Mouse (Mus musculus): ENCODE measurements around the gene Gm9918.
"Not testable (repeated sequence)": the region's sequence is repeated elsewhere in the genome, so short reads cannot be mapped to it uniquely, and the experiment has no call there.

The Gm9918 gene

DNA sequence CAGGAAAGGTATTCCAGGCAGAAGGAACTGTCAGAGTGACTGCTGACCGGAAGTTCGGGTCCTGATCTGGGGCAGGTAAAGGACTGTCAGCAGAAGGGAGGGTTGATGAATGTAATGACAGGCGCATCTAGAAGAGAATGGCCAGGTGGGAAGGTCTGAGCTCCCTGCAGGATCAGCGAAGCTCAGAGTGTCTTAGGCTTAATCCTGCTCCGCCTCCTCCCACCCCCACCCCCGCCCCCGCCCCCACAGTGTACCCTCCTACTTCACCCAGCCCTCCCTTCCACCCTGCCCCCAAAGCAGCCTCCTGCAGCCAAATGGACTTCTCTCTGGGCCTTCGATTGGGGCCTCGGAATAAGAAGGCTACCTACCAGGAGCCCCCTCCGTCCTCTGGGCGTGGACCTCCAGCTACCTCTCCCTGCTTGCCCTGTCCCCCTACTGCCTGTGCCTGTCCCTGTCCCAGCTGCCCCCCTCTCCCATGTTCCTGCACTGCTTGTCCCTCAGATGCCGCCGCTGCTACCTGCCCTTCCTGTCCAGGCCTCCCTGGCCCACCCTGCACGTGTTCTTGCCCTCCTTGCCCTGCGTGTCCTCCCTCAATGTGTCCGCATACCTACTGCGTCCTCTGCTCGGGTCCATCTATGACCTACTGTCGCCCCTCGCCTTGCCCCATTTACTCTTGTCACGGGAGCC is at the start of gene Gm9918:
Gm9918 (plus strand) TSS at position 290 of the 687 bp plus-strand sequence.
- in situ Hi-C loops (cut with MboI; ENCODE audit: low sequenced_read_pairs): no loop called here

DNA sequence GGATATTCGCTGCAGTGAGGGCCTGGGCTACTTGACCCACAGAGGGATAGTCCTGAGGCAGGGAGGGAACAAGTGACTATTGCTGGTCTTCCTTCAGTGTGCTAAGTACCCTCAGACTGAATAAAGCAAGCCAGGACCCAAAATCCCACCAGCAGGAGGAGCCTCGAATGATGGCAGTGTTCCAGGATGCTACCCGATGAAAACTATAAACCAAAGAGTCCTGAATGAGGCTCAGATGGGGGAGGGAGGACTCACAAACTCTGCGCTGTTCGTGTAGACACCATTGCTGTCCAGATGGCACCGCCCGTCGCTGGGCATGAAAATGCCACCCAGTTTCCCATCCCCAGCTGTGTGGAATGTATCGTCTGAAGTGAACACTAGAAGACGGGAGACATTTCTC is 48.0 kb upstream of the Gm9918 start:
- in situ Hi-C loops (cut with MboI; ENCODE audit: low sequenced_read_pairs): no loop called here

DNA sequence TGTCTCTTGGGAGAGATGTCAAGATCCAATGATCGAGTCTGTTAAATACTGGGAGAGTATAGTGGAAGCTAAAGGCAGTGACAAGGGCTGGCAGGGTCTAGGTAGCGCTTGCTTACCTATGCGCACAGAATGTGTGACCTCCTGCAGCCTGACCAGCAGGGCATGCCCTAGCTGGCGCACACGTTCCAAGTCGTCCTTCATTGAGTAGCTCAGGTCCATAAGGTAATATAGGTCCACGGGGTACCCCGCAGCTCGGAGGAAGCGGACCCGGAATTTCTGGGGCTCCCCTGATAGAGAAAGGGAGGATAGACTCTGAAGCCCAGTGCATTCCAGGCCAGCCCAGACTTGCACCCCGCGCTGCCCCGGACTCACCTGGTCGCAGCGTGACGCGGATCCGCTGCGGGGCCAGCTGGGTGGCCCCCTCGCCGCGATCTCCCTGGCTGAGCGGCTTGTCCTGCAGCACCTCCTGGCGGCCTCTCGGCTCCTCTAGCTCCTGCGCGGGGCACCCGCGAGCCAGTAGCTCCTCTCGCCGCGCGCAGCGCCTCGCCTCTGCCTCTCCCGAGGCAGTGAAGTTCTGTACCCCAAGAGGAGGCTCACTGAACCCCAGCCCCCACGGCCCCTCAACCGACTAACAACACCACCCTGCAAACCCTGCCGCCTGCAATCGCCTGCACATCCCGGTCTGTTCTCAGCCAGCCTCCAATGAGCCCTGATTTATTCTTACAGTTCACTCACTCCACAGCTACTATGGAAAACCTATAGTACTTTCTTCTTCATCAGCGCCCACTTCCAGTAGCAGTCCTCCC is 46.0 kb upstream of the Gm9918 start:
- in situ Hi-C loops (cut with MboI; ENCODE audit: low sequenced_read_pairs): no loop called here

DNA sequence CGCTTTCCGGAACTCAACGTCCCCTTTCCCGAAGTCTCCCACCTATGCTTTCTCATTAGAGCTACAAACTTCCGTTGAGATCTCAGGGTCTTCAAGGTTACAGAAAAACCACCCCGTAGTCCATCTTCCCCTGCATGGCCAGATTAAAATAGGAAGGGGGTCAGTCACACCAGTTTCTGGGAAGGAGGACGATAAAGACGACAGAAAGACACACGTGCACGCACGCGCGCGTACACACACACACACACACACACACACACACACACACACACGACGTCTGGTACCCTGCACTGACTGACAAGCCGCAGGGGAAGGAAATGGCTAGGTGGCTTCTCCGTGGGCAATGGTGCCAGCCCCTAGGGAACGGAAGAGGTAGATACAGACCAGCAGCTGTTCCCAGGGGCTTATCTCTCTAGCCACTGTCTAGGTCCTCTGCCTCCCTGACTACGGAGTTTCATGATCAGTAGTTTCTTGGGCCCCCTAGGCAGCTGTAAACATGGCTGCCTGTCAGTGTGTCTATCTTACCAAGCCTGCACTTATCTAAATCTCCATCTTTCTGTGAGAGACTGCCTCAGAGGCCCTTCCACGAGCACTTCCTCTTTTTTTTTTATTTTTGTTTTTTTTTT is 45.3 kb upstream of the Gm9918 start:
- in situ Hi-C loops (cut with MboI; ENCODE audit: low sequenced_read_pairs): no loop called here

DNA sequence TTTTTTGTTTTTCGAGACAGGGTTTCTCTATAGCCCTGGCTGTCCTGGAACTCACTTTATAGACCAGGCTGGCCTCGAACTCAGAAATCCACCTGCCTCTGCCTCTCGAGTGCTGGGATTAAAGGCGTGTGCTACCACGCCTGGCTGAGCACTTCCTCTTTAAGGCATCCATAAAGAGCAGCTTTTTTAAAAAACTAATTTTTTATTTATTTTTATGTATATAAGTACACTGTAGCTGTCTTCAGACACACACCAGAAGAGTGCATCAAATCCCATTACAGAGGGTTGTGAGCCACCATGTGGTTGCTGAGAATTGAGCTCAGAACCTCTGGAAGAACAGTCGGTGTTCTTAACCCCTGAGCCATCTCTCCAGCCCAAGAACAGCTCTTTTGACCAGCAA is 44.7 kb upstream of the Gm9918 start:
- in situ Hi-C loops (cut with MboI; ENCODE audit: low sequenced_read_pairs): not testable (repeated sequence)

DNA sequence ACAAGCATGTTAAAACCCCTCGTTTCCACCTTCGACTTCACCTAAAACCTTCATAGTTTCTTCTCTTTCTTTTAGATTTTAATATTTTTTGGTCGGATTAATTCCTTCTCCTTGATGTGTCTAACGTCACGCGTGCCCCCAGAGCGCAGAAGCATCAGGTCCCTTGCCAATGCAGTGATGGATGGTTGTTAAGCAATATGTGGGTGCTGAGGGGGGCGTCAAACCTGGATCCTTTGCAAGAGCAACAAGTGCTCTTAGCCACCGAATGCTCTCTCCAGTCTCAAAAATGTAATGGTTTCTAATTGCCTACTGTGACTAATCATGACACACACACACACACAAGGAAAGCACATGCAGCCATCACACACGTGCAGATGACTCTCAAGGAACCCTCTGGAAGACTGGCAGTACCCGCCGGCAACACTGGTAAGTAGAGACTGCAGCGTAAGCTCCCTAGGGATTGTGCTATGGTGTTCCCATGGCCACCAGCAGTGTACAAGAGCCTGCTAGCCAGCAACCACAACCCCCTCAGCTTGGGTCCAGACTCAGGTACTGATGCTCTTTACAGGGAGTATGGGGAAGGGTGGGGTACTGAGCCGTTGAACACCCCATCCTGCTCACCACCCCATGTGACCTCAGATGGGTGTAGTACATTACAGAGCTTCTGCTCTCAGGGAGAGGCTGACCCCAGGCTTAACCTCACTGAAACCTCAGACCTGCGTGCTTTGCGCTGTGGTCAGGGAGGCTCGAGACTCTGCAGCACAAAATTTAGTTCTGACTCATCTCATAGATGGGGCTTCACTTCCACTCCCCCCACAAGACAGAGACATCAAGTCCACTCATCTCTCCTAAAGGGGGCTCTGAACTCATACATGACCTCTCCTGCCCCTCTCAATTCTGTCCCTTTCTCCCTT is 39.7 kb upstream of the Gm9918 start:
- in situ Hi-C loops (cut with MboI; ENCODE audit: low sequenced_read_pairs): no loop called here

DNA sequence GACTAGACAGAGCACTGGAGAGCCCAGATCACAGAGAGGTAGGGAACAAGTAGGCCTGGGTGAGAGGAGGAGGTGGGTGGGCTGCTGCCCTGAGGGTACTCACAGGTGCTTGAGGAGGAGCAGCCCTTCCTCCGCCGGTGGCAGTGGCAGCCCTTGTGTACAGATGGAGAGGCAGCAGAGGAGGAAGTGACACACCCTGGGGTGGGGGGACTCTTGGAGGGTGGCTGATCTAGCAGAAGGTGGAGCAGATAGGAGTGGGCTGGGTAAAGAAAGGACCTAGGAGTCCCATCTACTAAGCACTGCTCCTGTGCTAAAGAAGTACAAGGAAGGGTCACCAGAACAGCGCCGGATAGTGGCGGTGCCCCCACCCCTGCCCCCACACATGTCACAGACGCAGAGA is 38.6 kb upstream of the Gm9918 start, which contains the start of gene Itgb7:
Itgb7 (minus strand) TSS at position 197 of the 400 bp plus-strand sequence.
- in situ Hi-C loops (cut with MboI; ENCODE audit: low sequenced_read_pairs): no loop called here

DNA sequence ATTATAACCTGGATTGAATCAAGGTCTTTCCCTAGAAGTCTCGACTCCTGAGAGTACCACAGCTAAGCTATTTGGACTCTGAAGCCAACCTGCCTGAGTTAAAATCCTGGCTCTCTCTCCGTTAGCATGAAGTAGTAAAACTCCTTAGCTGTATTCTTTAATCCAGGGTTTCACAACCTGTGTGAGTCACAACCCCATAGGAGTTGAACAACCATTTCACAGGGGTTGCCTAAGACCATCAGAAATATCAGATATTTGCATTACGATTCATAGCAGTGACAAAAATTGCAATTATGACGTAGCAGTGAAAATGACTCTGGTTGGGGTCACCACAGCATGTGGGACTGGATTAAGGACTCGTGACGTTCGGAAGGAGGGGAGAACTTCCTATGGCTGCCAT is 37.6 kb upstream of the Gm9918 start:
- in situ Hi-C loops (cut with MboI; ENCODE audit: low sequenced_read_pairs): no loop called here

DNA sequence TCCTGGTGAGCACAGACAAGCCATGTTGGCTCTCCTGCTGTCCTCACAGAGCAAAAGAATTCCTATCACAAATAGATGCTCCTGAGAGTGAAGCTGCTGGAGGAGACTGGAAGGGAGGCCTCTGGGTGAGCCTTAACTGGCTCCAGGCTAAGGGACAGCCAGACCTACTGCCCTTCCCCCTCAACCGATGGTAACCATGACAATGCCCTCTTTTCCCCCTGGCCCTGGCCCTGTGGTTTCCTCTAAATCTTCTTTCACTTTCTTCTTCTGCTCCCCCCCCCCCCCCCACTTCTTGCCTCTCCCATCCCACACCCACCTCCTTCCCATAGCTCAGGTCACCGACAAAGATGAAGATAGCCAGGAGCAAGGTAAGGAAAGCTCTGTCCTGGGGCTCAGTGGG is 36.5 kb upstream of the Gm9918 start:
- in situ Hi-C loops (cut with MboI; ENCODE audit: low sequenced_read_pairs): no loop called here

DNA sequence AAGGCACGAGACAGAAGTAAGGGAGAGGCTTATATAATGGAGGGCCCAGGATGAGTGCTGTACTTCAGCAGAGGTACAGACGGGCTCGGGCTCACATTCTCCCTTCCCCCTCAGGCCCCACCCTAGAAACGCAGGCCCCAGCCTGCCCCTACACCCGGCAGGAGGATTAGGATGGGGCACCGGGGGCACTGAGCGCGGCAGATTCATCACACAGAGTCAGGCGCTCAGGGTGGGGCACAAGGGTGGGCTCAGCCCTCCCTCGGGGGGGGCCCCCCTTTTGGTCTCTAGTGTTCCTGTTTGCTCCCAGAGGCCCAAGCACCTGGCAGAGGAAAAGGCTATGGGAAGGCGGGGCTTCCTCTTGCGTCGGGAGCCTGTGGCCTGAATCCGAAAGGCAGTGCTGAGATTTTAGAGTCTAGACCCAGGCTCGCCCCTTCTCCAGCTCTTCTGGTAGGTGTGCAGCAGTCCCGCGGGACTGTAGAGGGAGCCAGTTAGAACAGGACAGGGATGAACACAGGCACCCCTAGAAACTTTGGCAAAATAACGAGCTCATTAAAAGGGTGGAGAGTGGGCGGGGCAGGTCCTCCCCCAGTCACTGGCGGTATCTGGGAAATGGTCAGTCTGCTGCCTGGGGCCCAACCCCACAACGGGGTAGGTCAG is 34.9 kb upstream of the Gm9918 start:
- in situ Hi-C loops (cut with MboI; ENCODE audit: low sequenced_read_pairs): no loop called here

DNA sequence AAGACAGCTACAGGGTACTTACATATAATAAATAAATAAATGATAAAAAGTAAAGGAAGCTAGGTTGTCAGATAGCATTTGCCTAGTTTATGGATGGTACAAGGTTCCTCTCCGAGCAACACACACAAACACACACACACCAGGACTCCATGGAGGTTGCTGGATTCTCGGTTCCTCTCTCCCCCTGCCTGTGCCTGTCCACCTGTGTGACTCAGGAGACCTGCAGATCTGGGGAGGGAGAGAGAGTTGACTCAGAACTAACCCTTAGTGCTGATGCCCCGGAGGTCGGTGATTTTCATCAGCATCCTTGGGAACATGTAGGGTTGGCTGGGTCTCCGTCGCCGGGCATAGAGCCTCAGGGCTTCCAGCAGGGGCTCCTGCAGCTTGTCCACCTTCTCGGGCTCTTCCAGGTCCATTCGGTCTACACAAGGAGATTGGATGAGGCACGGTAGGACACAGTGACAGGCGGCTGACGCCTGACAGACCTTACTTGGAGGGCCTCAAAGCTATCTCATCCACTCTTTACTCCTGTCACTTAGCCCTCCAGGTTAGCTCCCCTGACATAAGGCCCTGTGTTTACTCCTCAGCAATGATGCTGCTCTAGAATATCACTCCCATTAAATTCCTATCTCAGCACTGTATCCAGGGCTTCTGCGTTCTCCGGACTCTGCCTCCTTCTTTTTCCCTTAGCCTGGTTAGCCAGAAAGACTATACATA is 31.7 kb upstream of the Gm9918 start:
- in situ Hi-C loops (cut with MboI; ENCODE audit: low sequenced_read_pairs): no loop called here

DNA sequence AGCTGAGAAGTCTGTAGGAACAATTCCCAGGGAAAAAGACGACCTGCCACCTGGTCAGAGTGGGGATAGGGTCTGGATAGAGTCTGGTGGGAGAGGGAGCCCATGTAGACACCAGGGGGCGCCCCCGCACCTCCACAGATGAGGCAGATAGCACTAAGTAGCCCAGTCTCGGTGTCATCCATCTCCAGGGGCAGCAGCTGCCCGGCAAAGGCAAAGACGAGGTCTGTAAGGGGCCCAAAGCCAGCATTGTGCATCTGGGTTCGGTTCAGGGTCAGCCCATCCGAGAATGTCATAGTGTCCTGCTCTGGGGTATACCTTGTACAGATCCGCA is 31.1 kb upstream of the Gm9918 start:
- in situ Hi-C loops (cut with MboI; ENCODE audit: low sequenced_read_pairs): no loop called here

DNA sequence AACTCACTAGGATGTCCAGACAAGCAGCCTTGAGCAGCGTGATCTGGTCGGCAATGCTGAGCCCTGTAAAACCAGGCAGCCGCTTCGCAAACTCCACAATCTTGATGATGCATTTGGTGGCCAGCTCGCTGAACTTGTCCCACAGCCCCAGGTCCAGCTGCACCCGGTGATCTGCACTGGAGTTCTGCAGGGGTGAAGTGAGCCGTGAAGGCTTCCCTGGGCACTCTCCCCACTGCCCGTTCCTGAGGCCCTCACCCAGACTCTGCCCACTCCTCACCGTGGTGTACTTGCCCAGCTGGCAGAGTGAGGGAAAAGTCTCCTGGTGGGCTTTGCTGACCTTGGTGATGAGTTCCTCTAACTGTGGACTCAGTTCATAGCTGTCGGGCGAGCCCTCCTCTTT is 30.5 kb upstream of the Gm9918 start:
- in situ Hi-C loops (cut with MboI; ENCODE audit: low sequenced_read_pairs): no loop called here

DNA sequence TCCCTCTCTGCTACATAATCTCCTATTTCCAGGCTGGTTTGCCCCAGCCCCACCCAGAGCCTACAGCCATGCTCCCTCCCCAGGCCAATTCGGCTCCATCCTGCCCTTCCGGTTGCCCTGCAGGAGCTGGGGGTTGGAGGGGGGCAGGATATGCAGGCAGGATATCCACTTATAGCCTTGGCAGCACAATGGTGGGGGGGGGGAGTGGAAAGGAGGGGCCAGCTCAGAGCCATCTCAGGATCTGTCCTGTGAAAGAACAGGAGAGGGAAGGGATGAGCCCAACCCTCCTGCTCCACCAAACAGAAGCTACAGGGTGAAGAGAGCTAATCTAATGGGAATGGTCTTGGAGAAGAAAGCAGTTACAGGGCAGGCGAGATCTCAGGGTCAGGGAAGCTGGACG is 29.8 kb upstream of the Gm9918 start:
- in situ Hi-C loops (cut with MboI; ENCODE audit: low sequenced_read_pairs): no loop called here

DNA sequence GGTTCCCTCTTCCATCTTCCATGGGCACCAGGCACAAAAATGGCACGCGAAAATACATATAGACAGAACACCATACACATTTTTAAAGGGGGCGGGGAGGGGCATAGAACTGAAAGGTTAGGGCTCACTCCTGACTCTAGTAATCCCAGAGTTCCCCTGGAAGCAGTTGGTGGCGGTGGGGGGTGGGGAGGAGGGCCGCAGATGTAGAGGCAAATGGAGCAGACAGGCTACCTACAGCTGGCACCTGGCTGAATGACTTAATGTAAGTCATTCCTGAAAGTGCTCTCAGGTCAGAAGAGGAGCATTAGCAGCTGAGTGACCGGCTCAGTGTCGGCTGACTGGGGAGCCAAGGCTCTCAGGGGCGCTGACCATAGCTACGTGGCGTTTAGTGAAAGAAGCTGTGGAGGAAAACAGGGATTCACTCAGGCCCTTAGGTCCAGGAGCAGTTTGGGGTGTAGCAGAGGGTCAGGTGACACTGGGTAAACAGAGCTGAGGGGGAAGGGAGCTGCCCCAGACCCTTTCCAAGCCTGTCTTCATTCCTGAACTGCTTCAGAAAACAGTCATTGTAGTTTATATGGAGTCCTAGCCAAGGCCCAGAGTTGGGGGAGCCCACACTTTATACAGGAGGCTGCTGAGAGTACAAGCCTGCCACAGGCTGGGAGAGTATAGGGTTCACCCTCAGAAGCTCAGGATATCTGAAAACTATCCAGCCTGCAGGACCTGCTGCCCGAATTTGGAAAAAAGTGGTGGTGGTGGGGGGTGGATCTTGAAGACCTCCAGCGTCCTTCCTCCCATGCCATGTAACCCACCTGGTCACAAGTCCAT is 27.7 kb upstream of the Gm9918 start:
- in situ Hi-C loops (cut with MboI; ENCODE audit: low sequenced_read_pairs): no loop called here

DNA sequence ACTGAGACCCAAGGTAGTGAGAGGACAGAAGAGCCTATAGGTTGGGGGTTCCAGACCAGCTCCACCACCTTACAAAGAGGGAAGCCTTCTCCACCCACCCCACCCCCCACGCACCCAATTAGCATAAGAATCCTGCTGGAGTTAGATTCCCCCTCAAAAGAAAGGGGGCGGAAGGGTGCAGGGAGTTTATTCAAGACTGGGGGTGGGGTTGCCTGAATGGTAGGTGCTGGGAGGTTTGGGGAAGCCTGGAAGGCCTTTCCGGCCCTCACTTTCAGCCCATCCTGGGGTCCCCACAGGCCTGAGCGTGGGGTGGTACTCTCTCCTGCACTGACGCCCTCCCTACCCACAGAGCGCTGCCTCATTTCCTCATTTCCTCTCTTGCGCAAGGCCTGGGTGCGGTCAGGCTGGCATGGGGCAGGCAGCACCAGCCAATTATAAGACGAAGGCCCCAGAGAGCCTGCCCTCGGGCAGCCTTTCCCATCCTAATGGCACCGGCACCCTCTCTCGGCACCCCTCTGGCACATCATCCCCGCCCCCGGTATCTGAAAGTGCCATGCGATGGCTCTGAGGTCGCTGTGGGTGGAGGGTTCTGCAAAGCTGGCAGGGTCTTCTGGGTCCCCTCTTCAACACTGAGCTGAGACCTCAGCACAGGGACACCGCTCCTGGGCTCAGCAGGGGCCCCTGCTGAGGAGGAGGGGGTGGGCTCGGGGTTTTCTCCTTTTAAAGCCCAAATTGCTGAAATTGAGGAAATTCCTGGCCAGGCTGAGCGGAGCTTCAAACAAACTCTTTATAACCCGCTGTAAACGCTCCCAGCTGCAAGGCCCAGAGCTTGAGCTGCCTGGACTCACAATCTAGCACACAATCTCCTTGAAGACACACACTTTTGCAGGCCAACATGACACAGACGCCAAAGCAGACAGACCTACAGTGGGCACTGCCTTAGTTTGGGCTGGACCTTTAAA is 26.9 kb upstream of the Gm9918 start:
- in situ Hi-C loops (cut with MboI; ENCODE audit: low sequenced_read_pairs): no loop called here

DNA sequence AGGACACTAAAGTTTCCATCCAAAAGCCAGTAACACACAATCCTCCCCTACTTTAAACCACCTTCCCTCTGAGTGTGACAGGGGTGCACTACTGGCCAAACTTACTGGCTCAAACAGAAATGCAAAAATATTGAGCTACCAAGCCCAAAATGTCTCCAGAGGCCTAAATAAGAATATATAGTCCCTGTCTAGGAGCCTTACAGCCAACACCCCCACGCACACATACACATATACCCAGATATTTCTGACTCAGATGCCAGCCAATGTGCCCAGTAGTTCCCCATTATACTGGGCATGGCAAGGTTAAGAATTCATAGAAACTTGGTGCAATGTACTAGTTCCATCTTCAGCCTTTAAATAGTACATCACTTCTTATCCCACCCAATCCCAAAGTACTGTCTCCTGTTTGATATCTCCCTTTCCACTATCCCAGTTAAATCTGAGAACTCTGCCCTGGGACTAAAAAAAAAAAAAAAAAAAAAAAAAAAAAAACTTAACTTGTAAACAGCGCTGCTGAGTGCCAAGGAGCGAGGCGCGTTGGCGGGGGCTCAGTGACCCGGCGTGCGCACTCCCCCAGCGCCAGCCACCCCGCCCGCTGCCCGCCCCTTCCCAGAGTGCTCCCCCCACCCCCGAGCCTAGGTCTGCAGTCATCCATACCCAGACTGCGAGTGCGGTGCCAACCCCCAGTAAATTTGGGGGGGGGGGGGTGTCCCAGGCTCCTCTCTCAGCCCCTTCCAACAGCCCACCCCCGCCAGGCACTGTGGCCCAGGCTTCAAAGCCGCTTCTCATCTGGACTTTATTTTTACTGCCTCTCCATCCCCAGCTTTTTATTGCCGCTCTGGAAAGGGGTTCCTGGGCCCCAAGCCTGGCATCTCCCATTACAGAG is 25.8 kb upstream of the Gm9918 start:
- in situ Hi-C loops (cut with MboI; ENCODE audit: low sequenced_read_pairs): no loop called here

All from CH12F3 (cell line).